Mouse (Mus musculus): ENCODE measurements around the gene Hist4h4. TPM values are rescaled to one million over a fixed set of nuclear protein-coding genes. Genes with fewer than 3 reads are reported as not detected.
A peak's percentile ranks its signal among the peaks of the same experiment; 100 is the strongest.

Gene Hist4h4
- polyA plus RNA-seq, 1 experiment = 8.0 TPM

DNA sequence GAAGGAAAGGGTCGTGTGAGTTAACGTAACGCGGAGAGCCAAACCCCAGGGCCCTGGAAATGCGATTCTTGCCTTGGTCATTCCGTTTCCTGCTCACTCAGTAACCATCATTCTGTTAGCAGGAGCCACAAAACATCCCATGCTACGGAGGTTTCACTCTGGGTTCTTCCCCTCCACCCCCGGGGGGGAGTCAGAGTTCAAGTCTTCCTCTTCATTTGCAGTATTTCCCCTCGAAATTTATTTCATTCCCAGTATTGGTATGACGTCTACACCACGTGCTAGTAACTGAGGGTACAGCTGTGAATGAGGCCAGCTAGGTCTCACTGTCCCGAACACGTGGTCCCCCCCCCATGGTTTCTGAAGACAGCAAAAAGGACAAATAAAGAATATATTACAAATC lies 5.5 kb upstream of the Hist4h4 start:
- Histone ChIP-seq H3K4me1 (ENCODE audit: control insufficient read depth, insufficient read depth, low read length) (peaks cover 2% of the 10 kb centered on the region), H3K4me3 (replicated peaks; ENCODE audit: control insufficient read depth, low read depth, low read length) (peak overlapping the region; percentile 54), H3K27ac (ENCODE audit: control insufficient read depth, insufficient read depth, low read depth, low read length, poor library complexity) (peak overlapping the region; percentile 4; the same call in 1 of the 2 replicates)
- 33% methylated on average over 13 of the region's 13 CpGs for WGBS
- TF ChIP-seq POLR2A (IDR thresholded peaks at IDR 0.05; ENCODE audit: borderline replicate concordance, control insufficient read depth, low read depth, low read length) (no peak), CTCF (IDR thresholded peaks at IDR 0.05; ENCODE audit: control insufficient read depth, insufficient read depth, low read length) (no peak)

DNA sequence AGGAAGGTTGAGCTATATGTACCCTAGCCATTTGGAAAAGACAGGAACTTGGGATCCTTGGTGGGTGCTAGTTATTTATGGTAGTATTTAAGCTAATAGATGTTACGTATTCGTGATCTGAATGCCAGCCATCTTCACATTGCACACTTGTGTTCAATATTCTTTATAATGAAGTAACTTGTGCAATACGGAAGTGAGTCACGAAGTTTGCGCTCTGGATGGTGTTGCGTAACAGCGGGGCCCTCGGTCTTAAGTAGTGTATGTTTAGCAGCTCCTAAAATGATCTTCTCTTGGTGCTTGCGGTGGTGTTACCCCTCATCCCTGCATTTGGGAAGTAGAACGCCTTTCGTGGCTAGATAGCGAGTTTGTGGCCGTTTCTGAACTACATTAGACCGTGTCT lies 4.9 kb upstream of the Hist4h4 start:
- H3K4me1 ChIP-seq (ENCODE audit: control insufficient read depth, insufficient read depth, low read length) = peaks cover 2% of the 10 kb centered on the region; the same call in 1 of the 2 replicates
- peak overlapping the region; percentile 94 for H3K27ac ChIP-seq (ENCODE audit: control insufficient read depth, insufficient read depth, low read depth, low read length, poor library complexity)
- H3K4me3 ChIP-seq (replicated peaks; ENCODE audit: control insufficient read depth, low read depth, low read length) = peak overlapping the region; percentile 79
- 0% methylated on average over 14 of the region's 14 CpGs for WGBS
- TF ChIP-seq POLR2A (IDR thresholded peaks at IDR 0.05; ENCODE audit: borderline replicate concordance, control insufficient read depth, low read depth, low read length) = no peak
- TF ChIP-seq CTCF (IDR thresholded peaks at IDR 0.05; ENCODE audit: control insufficient read depth, insufficient read depth, low read length) = no peak

DNA sequence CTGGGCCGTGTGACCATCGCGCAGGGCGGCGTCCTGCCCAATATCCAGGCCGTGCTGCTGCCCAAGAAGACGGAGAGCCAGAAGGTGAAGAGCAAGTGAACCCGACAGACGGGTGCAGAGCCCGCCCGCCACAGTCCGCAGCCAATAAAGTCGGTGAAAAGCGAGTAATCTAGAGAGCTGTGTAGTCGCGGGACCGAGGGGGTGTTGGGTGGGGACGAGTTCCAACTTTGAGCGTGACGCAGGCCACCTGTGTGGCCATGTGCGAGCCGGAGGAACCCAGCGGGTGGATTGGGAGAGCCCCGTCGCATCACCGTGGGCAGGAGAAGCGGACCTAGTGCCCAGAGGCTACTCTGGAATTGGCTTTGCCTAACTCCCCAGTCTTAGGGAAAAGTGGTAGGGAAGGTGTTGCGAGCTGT lies 4.4 kb upstream of the Hist4h4 start:
- WGBS = 1% methylated on average over 28 of the region's 28 CpGs

DNA sequence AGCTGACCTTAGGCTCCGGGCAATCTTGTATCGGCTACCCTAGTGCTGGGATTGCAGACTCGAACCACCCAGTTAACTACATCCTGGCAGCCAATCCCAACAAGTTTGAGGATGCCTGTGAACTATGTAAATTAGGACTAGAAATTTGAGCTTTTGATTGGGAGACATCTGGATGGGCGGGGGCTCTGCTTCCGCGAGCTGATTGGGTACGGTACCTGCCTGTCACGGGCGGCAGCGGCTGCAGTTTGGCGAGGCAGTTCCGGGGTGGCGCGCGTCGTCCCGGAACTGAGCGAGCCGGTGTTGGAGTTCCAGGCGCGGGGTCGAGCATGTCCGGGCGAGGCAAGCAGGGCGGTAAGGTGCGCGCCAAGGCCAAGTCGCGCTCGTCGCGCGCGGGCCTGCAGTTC lies 3.8 kb upstream of the Hist4h4 start, which contains the start of gene H2afj:
TSS of gene H2afj (plus strand) at position 231 of the 404 bp plus-strand sequence.
- Histone ChIP-seq H3K27ac (ENCODE audit: control insufficient read depth, insufficient read depth, low read depth, low read length, poor library complexity) (peak within 1 kb of the TSS; percentile 94), H3K4me3 (replicated peaks; ENCODE audit: control insufficient read depth, low read depth, low read length) (peak within 1 kb of the TSS; percentile 79), H3K4me1 (ENCODE audit: control insufficient read depth, insufficient read depth, low read length) (peaks cover 2% of the 10 kb centered on the region; the same call in 1 of the 2 replicates)
- WGBS = under 1% methylated on average over 34 of the region's 34 CpGs
- TF ChIP-seq POLR2A (IDR thresholded peaks at IDR 0.05; ENCODE audit: borderline replicate concordance, control insufficient read depth, low read depth, low read length) (peak; percentile 91), CTCF (IDR thresholded peaks at IDR 0.05; ENCODE audit: control insufficient read depth, insufficient read depth, low read length) (no peak)

More for the DNA sequence above, 4.4 kb upstream of the Hist4h4 start:
- no peak for TF ChIP-seq CTCF (IDR thresholded peaks at IDR 0.05; ENCODE audit: control insufficient read depth, insufficient read depth, low read length)
- no peak for TF ChIP-seq POLR2A (IDR thresholded peaks at IDR 0.05; ENCODE audit: borderline replicate concordance, control insufficient read depth, low read depth, low read length)
- Histone ChIP-seq H3K4me1 (ENCODE audit: control insufficient read depth, insufficient read depth, low read length) (peaks cover 2% of the 10 kb centered on the region; the same call in 1 of the 2 replicates), H3K4me3 (replicated peaks; ENCODE audit: control insufficient read depth, low read depth, low read length) (peak overlapping the region; percentile 79), H3K27ac (ENCODE audit: control insufficient read depth, insufficient read depth, low read depth, low read length, poor library complexity) (peak overlapping the region; percentile 94)

DNA sequence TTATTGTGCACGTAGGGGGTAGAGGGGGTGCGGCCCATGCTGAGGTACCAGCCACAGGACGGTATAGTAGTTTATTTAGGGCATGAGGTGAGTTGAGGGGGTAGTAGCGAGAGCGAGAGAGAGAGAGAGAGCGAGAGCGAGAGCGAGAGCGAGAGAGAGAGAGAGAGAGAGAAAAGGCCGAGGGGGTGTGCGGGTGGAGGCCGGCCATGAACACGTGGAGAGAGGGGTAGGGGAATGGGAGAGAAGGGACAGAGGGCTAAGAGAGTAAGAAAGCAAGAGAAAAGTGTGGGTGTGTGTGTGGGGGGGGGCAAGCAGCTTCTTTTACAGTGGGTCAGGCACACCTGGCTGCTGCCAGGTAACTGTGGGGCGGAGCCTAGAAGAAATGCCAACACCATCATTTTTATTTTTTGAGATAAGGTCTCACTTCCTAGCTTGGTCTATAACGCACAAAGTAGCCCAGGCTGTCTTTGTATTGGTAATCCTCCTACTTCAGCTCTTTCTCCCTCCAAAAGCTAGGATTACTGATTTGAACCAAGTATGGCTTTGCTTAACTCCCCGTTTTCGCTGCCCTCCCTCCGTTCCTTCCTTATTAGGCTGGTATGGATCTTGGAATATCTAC lies 3.3 kb upstream of the Hist4h4 start:
- H3K4me3 ChIP-seq (replicated peaks; ENCODE audit: control insufficient read depth, low read depth, low read length) = peak overlapping the region; percentile 65
- no peak for TF ChIP-seq POLR2A (IDR thresholded peaks at IDR 0.05; ENCODE audit: borderline replicate concordance, control insufficient read depth, low read depth, low read length)
- no peak for TF ChIP-seq CTCF (IDR thresholded peaks at IDR 0.05; ENCODE audit: control insufficient read depth, insufficient read depth, low read length)
- WGBS = 53% methylated on average over 18 of the region's 18 CpGs
- H3K4me1 ChIP-seq (ENCODE audit: control insufficient read depth, insufficient read depth, low read length) = peaks cover 2% of the 10 kb centered on the region; the same call in 1 of the 2 replicates
- H3K27ac ChIP-seq (ENCODE audit: control insufficient read depth, insufficient read depth, low read depth, low read length, poor library complexity) = peak overlapping the region; percentile 31

DNA sequence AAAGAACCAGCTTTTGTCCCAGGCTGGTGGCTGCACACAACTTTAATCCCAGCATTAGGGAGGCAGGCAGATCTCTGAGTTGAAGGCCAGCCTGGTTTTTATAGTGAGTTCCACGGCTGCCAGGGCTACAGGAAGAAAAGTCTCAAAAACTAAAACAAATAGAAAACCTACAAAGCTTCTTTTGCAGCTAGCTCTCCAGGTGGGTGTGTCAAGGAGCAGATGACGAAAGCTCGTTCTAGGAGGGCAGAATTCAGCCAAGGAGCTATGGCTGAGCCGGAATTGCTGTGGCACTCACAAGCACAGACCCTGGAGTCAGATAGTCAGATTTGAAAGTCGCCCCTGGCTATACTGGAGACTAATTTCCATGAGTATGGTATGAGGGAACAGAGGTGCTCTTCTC lies 2.6 kb upstream of the Hist4h4 start:
- Histone ChIP-seq H3K4me1 (ENCODE audit: control insufficient read depth, insufficient read depth, low read length) (peaks cover 2% of the 10 kb centered on the region; the same call in 1 of the 2 replicates), H3K4me3 (replicated peaks; ENCODE audit: control insufficient read depth, low read depth, low read length) (no peak overlapping the region), H3K27ac (ENCODE audit: control insufficient read depth, insufficient read depth, low read depth, low read length, poor library complexity) (no peak overlapping the region)
- 81% methylated on average over 5 of the region's 5 CpGs for WGBS
- TF ChIP-seq POLR2A (IDR thresholded peaks at IDR 0.05; ENCODE audit: borderline replicate concordance, control insufficient read depth, low read depth, low read length) = no peak
- no peak for TF ChIP-seq CTCF (IDR thresholded peaks at IDR 0.05; ENCODE audit: control insufficient read depth, insufficient read depth, low read length)

DNA sequence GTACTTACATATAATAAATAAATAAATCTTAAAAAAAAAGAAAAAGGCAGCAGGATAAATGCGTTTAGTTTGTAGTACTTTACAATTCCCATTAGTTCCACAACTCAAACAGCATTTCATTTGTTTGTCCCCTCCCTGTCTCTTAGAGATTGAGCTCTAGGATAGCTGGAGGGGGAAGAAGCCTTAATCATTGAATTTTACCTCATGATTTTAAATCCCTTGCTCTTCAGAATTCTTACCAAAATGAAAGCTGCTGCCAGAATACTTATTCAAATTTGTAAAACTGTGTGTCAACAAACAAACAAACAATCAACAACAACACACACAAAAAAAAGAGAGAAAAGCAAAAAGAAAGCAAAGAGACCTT lies 1.2 kb upstream of the Hist4h4 start:
- Histone ChIP-seq H3K27ac (ENCODE audit: control insufficient read depth, insufficient read depth, low read depth, low read length, poor library complexity) (no peak overlapping the region), H3K4me1 (ENCODE audit: control insufficient read depth, insufficient read depth, low read length) (peaks cover 2% of the 10 kb centered on the region; the same call in 1 of the 2 replicates)

DNA sequence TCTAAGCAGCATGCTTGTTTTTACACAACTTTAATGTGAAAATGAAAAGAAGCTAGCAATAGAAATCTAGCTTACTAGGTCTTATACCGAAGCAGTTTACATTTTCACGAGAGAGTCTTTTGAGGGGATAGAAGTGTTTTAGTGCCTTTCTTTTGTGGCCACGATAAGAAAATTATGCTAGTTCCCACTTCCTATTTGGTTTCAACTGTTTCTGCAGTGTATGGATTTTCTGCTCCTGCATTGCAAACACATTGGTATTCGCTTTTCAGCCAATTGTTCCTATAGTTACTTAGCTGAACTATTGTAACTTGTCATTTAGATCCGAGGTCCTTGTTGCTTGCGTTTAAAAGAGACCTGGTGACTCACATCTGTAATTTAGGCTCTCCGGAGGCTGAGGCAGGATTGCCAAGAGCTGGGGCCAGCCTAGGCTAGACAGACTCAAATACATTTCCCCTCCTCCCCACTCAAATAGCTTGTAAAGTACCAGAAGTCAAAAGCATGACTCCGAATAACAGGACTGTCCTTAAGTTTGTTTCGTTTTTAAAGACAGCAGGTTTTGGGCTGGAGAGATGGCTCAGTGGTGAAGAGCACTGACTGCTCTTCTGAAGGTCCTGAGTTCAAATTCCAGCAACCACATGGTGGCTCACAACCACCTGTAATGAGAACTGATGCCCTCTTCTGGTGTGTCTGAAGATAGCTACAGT lies 642 bp upstream of the Hist4h4 start:
- TF ChIP-seq POLR2A (IDR thresholded peaks at IDR 0.05; ENCODE audit: borderline replicate concordance, control insufficient read depth, low read depth, low read length) (no peak), CTCF (IDR thresholded peaks at IDR 0.05; ENCODE audit: control insufficient read depth, insufficient read depth, low read length) (no peak)
- 2% methylated on average over 9 of the region's 9 CpGs for WGBS
- Histone ChIP-seq H3K27ac (ENCODE audit: control insufficient read depth, insufficient read depth, low read depth, low read length, poor library complexity) (peak overlapping the region; percentile 75), H3K4me1 (ENCODE audit: control insufficient read depth, insufficient read depth, low read length) (no peaks in the 10 kb centered on the region), H3K4me3 (replicated peaks; ENCODE audit: control insufficient read depth, low read depth, low read length) (peak overlapping the region; percentile 49)

More for the DNA sequence above, 1.2 kb upstream of the Hist4h4 start:
- 66% methylated on average over 1 of the region's 1 CpGs for WGBS
- no peak overlapping the region for H3K4me3 ChIP-seq (replicated peaks; ENCODE audit: control insufficient read depth, low read depth, low read length)
- TF ChIP-seq CTCF (IDR thresholded peaks at IDR 0.05; ENCODE audit: control insufficient read depth, insufficient read depth, low read length) (no peak), POLR2A (IDR thresholded peaks at IDR 0.05; ENCODE audit: borderline replicate concordance, control insufficient read depth, low read depth, low read length) (no peak)
